ENCODE assay signal across 9 mouse cellular contexts in the genomic region with DNA sequence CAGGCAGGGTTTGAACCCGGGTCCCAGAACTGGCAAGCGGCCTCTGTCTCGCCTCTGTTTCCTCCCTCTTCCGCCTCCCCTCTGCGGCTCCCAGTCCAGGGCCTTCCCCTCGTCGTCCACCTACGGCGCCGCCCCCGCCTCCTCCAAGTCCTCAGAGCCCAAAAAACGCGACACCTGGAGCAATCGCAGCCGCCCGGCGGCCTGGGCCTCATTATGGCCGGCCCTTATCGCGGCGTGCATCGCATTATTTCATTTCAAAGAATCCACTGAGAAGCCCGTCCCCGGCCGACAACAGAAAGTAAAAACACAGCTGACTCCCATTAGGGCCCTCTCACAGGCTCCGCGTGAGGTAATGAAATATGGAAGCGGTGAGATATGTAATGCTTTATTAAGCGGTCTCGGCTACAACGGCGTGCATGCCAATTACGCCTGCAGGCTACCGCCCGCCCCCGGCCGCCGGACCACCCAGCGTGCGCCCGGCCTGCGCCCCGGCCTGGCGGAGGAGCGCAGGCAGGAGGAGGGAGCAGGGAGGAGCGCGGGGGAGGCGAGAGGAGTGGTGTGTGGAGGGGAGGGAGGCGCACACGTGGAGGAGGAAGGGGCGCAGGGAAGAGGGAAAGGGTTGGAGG. TPM values are rescaled to one million over a fixed set of nuclear protein-coding genes. Genes with fewer than 3 reads are reported as not detected.
DNase-seq lines count a peak whose midpoint lies in the region; ATAC-seq and TF ChIP-seq lines count a peak whose summit lies in the region.
"Had no signal": no experiment of that assay in that cellular context is flagged by ENCODE, and none has a peak within 500 bp of the region (broad histone marks: within the 10 kb centered on the region; RNA-seq: fewer than 3 reads in every experiment).

A gene (plus strand): TSS at position 156 of the 626 bp plus-strand sequence.

- H3K9me3 ChIP-seq in forebrain, postnatal 0 days (ENCODE audit: low read length) = no peaks in the 10 kb centered on the region

- DNase-seq in ES-CJ7 (ENCODE audit: low read depth, low spot score) = peak; percentile 55
- peak; percentile 4 for DNase-seq in cerebellum, adult 11-12 months
- DNase-seq in forebrain, postnatal 0 days = peak; percentile 66
- peak; percentile 16 to 24 for DNase-seq in heart, postnatal 36 days
- peak; percentile 25 to 50 for DNase-seq in layer of hippocampus, adult 18-20 months (ENCODE audit: low spot score in 2 of 2)
- DNase-seq in lung, adult 2 months = peak; percentile 52
- DNase-seq in ovary, postnatal 36 days (ENCODE audit: low spot score) = peak; percentile 67
- DNase-seq in natural killer cell, adult 2 months (ENCODE audit: low spot score in 2 of 2) = no peak

- H3K4me1 ChIP-seq in forebrain, postnatal 0 days (ENCODE audit: insufficient read depth) = no peaks in the 10 kb centered on the region
- H3K4me1 ChIP-seq in lung, adult 2 months (ENCODE audit: control insufficient read depth, insufficient read depth, low read length) = peaks cover 2% of the 10 kb centered on the region; the same call in 1 of the 2 replicates

- no peak for TF ChIP-seq POLR2A in lung, adult 2 months (IDR thresholded peaks at IDR 0.05; ENCODE audit: borderline replicate concordance, extremely low read depth, low read depth, low read length)

- peak within 1 kb of the TSS; percentile 50 for H3K4me3 ChIP-seq in forebrain, postnatal 0 days (ENCODE audit: low read depth, low read length)
- peak within 1 kb of the TSS; percentile 51 for H3K4me3 ChIP-seq in lung, adult 2 months (replicated peaks; ENCODE audit: extremely low read depth, low read depth, low read length)

- peak within 1 kb of the TSS; percentile 73 for H3K9ac ChIP-seq in forebrain, postnatal 0 days

- intact Hi-C loops in heart, postnatal 36 days (cut with DNase I) = no loop called here

- H3K27ac ChIP-seq in forebrain, postnatal 0 days (ENCODE audit: low read depth, low read length) = peak within 1 kb of the TSS; percentile 45; the same call in 1 of the 2 replicates

- peaks cover 15% of the 10 kb centered on the region for H3K27me3 ChIP-seq in forebrain, postnatal 0 days (ENCODE audit: insufficient read depth, low read length)

- no peaks in the 10 kb centered on the region for H3K36me3 ChIP-seq in forebrain, postnatal 0 days (ENCODE audit: insufficient read depth)
- H3K36me3 ChIP-seq: G1E had no signal

- peak within 1 kb of the TSS; percentile 74 for H3K4me2 ChIP-seq in forebrain, postnatal 0 days (ENCODE audit: low read depth)

- peak; percentile 84 for ATAC-seq in forebrain, postnatal 0 days

- 1% methylated on average over 50 of the region's 51 CpGs for WGBS in forebrain, postnatal 0 days
- 2% methylated on average over 51 of the region's 51 CpGs for WGBS in lung, adult 2 months

- no peak for TF ChIP-seq CTCF in forebrain, postnatal 0 days (IDR thresholded peaks at IDR 0.05; ENCODE audit: low read depth)
- no peak for TF ChIP-seq CTCF in lung, adult 2 months (IDR thresholded peaks at IDR 0.05; ENCODE audit: insufficient read depth, low read length)

RNA-seq across cellular contexts. Expression of the gene that starts here (rescaled TPM):
- total RNA-seq in forebrain, postnatal 0 days (2014; rRNA removed) = not detected in 2 replicates
- not detected in 2 replicates for polyA plus RNA-seq in forebrain, postnatal 0 days (2015; fragmentation: Nextera tagmentation; extraction: Ambion mirVana)
- total RNA-seq in heart, postnatal 36 days (2021) = not detected
- not detected for total RNA-seq in layer of hippocampus, adult 18-20 months (2021)
- polyA plus RNA-seq in lung, adult 2 months (2012; rRNA removed) = not detected in 2 replicates
- polyA plus RNA-seq: G1E had no signal

Comparison
In these comparisons a context has a peak if more than half of its experiments do, and no peak if none do; other contexts are left out.
1. Peak in DNase-seq, ATAC-seq, H3K4me3 ChIP-seq, H3K27ac ChIP-seq, H3K9ac ChIP-seq and H3K4me2 ChIP-seq in forebrain, postnatal 0 days; RNA of the gene not detected or under 1 TPM.
2. Peak in DNase-seq in heart, postnatal 36 days; RNA of the gene not detected or under 1 TPM.
3. Peak in DNase-seq in layer of hippocampus, adult 18-20 months; RNA of the gene not detected or under 1 TPM.
4. Peak in DNase-seq and H3K4me3 ChIP-seq in lung, adult 2 months; RNA of the gene not detected or under 1 TPM.
5. DNase-seq: peak in ES-CJ7 (single experiment), cerebellum, adult 11-12 months (single experiment) and ovary, postnatal 36 days (single experiment); none in natural killer cell, adult 2 months (0 of 2).